Mouse (Mus musculus): ENCODE measurements around the gene 4930579G24Rik. TPM values are rescaled to one million over a fixed set of nuclear protein-coding genes. Genes with fewer than 3 reads are reported as not detected.

Gene 4930579G24Rik
- polyA plus RNA-seq (2012; rRNA removed; ENCODE audit: low replicate concordance) = 2.0 and 6.8 TPM in 2 replicates

DNA sequence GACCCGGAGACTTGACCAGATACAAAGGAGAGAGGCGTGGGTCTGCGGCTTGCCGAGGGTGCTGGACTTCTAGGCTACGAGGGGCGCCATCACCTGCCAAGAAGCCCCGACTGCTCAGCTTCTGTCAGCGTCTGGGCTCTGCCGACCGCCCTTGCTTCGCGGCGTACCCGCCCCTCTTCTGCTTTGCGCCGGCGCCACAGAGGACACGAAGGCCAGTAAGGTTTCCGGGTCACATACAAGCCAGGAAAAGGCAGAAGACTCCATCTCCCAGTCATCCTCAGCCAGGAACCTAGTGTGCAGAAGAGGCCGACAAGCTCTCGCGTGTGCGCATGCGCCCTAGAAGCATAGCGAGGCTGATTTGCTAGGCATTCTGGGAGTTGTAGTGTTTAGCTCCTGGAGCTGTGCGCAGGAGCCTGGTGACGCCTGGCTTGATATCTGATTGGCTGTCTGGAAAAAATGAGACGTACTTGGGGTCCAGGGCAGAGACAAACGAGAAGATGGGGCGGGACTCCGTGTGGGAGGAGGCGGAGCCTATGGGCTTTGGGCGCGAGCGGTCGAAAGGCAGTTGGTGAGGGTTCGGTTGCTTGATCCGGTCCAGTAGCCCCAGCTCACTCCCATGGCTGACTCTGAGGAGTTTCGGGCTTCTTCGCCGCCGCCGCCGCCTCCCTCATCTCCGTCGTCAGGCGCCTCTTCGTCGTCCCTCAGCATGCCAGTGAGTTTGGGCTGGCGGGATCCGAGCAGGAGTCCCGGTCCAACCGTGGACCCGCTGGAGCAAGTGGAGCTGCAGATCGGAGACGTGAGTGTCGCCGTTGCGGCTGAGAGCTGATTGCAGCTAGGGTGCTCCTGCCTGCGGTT is at the start of gene 4930579G24Rik:
Gene 4930579G24Rik (plus strand): TSS at position 519 of the 855 bp plus-strand sequence.

GRCm38 (mm10) chr3:79590863-79591792 is 37.8 kb upstream of the 4930579G24Rik start, which contains the start of gene Ppid:
Gene Ppid, plus strand, starts transcription at chr3:79591342.

DNA sequence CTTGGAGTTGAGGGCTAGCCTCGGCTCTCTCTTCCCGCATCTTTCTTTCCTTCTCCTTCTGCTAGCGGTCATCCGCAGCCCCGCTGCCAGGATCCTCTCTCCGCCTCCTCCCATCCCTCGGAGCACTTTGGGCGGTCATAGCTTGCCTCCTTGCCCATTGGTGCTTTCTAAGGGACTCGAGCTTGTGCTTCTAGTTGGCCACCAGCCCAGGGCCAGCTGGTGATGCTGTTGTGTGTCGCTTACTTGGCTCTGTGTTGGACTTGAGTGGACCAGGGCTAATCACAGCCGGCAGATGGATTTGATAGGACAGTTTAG is 494 bp downstream of the 4930579G24Rik start, which contains the start of gene Etfdh:
Gene Etfdh (minus strand): TSS at position 85 of the 315 bp plus-strand sequence.

Other genes starting within 250 kb of the 4930579G24Rik start
- 6.4 and 11.6 TPM in 2 replicates for gene Fnip2, start 61.3 kb upstream of the 4930579G24Rik start, polyA plus RNA-seq (2012; rRNA removed; ENCODE audit: low replicate concordance)
- 10.6 and 20.1 TPM in 2 replicates for gene Ppid, start 37.7 kb upstream of the 4930579G24Rik start, polyA plus RNA-seq (2012; rRNA removed; ENCODE audit: low replicate concordance)
- gene Etfdh, start 421 bp downstream of the 4930579G24Rik start, polyA plus RNA-seq (2012; rRNA removed; ENCODE audit: low replicate concordance) = 60.2 and 68.5 TPM in 2 replicates
- 0.56 and 80.7 TPM in 2 replicates for gene Rxfp1, start 108.8 kb downstream of the 4930579G24Rik start, polyA plus RNA-seq (2012; rRNA removed; ENCODE audit: low replicate concordance)
- 0.21 and 1.8 TPM in 2 replicates for gene Tmem144, start 223.7 kb downstream of the 4930579G24Rik start, polyA plus RNA-seq (2012; rRNA removed; ENCODE audit: low replicate concordance)

Data from subcutaneous adipose tissue, adult 2 months (tissue).